Mouse (Mus musculus) cerebellum, adult 2 months (tissue): ENCODE measurements at regions not wholly inside any gene's neighbourhood (a gene's known extent, or its start where the extent isn't known, plus 50 kb on each side); places are given as distances from the start of the nearest gene placed in this dataset.
A peak's percentile ranks its signal among the peaks of the same experiment; 100 is the strongest.

Experiments
- DNase-seq, 2 experiments: peaks; one replicate each; pipeline ENCODE4 v3.0.0; 2021
- H3K27ac ChIP-seq: fragments of 200-500 bp; 2 replicates; pipeline ENCODE4 v1.5.1; 2012; ENCODE audit warnings: low read length, control low read depth, inconsistent platforms; ENCODE audit not compliant: insufficient read depth
- H3K27me3 ChIP-seq: fragments of 200-500 bp; 2 replicates; pipeline ENCODE4 v1.6.1; 2012; ENCODE audit warnings: inconsistent platforms, mild to moderate bottlenecking, low read length, moderate library complexity; ENCODE audit not compliant: control insufficient read depth, insufficient read depth
- H3K4me1 ChIP-seq: fragments of 200-500 bp; 2 replicates; pipeline ENCODE4 v1.6.1; 2011; ENCODE audit warnings: low read length; ENCODE audit not compliant: control insufficient read depth, insufficient read depth
- H3K4me3 ChIP-seq: fragments of 200-500 bp; replicated peaks from 2 replicates; pipeline ENCODE3; 2011; ENCODE audit warnings: mild to moderate bottlenecking, low read depth, low read length, control low read depth; ENCODE audit not compliant: insufficient read depth
- CTCF ChIP-seq: fragments of 200-500 bp; IDR thresholded peaks from 2 replicates; pipeline ENCODE4 v1.5.1; 2011; ENCODE audit warnings: low read depth, mild to moderate bottlenecking, control low read depth, low read length, moderate library complexity, borderline replicate concordance; ENCODE audit not compliant: insufficient read depth
- POLR2A ChIP-seq: fragments of 200-500 bp; IDR thresholded peaks from 2 replicates; pipeline ENCODE4 v1.6.1; 2011; ENCODE audit warnings: low read length, control low read depth, borderline replicate concordance; ENCODE audit not compliant: insufficient read depth
- WGBS: fragments of 180-500 bp; shearing (Covaris S2); methylation state at CpG from one replicate; pipeline ENCODE4 v1.1.7; 2018; 5-methylcytosine and 5-hydroxymethylcytosine counted together

DNA sequence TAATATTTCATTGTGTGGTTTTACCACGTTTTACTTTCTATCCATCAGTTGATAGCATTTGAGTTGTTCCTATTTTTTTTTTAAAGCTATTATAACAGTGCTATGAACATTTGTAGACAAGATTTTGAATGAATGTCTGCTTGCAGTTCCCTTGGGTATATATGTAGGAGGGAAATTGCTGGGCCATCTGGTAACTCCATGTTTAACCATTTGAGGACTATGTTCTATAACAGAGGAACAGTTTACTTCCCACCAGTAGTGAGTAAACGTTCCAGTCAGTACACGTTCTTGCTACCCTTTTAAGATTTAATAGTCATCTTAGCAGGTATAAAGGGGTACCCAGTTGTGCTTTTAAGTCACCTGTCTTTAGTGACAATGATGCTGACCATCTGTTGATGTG lies 213.2 kb downstream of the Icos start:
- 82% methylated on average over 3 of the region's 3 CpGs for WGBS
- no peaks in the 10 kb centered on the region for H3K27me3 ChIP-seq
- no peak for DNase-seq
- TF ChIP-seq POLR2A (no peak), CTCF (no peak)
- H3K27ac ChIP-seq: no peak overlapping the region
- H3K4me3 ChIP-seq: no peak overlapping the region
- no peaks in the 10 kb centered on the region for H3K4me1 ChIP-seq

DNA sequence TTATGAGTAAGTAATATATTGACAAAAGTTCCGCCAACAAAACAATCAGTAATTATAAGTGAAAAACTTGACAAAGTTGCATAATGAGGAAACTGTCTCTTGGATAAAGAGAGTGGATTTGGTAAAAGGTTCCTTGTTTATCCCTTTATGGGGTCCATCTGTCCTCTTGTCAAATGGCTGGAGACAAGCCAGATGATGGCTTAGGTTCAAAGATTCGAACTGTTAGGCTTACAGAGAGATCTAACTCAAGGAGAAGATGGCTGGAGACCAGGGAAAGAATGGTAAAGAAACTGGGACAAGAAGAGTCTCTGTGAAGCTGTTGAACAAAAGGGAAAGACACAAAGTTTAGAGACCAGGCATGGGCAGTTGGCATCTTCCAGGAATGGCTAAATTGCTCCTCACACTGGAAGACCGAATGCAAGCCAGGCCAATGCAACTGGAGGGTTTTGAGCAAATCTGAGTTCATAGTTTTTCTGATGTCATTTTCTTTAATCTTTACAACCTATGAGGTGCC lies 220.9 kb downstream of the Icos start:
- TF ChIP-seq POLR2A (no peak), CTCF (no peak)
- H3K27ac ChIP-seq: no peak overlapping the region
- WGBS: 62% methylated on average over 3 of the region's 3 CpGs
- peaks cover 7% of the 10 kb centered on the region for H3K4me1 ChIP-seq
- peak in 1 of 2 experiments; percentile 28 for DNase-seq
- no peaks in the 10 kb centered on the region for H3K27me3 ChIP-seq
- no peak overlapping the region for H3K4me3 ChIP-seq

DNA sequence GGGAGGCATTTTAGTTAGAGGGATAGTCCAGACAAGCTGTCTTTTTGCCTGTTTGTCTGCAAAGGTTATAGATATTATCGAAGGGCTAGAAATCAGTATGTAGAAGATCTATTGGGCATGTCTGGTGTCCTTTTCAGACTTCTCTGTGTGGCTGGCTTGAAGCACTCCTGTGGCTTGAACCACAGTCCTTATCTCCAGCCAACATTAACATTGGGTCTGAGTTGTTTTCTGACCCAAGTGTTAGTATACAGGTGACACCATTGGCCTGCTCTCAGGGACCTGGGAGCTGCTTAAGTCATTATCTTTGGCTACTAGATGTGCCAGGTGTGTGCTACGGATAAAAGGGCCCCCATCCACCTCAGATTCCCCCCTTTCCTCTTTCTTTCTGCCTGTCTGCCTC lies 223.3 kb downstream of the Icos start:
- H3K4me1 ChIP-seq: peaks cover 7% of the 10 kb centered on the region
- H3K27ac ChIP-seq: no peak overlapping the region
- DNase-seq: no peak
- TF ChIP-seq CTCF: no peak
- TF ChIP-seq POLR2A: no peak
- no peaks in the 10 kb centered on the region; the same call in 1 of the 2 replicates for H3K27me3 ChIP-seq
- H3K4me3 ChIP-seq: no peak overlapping the region
- WGBS: 91% methylated on average over 2 of the region's 2 CpGs

DNA sequence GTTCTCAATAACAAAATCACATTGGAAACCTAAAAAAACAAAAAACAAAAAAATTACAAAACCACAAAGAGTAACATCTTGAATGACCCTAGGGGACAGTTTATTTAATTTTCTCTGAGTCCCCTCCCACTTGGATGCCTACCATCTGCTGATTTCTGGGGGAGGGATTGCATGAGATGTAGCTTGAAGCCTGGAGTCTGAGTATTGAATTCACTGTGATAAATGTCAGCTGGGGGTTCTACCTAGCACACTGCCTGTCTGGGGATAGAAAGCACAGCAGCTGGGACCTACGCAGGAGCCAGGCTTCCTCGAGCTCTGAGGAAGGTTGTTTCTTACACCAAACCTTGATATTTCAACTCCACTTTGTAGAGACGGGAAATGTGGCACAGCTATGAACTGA lies 224.4 kb downstream of the Icos start:
- Histone ChIP-seq H3K27ac (no peak overlapping the region), H3K4me3 (no peak overlapping the region), H3K27me3 (no peaks in the 10 kb centered on the region; the same call in 1 of the 2 replicates), H3K4me1 (peaks cover 7% of the 10 kb centered on the region)
- WGBS: 73% methylated on average over 3 of the region's 3 CpGs
- DNase-seq: no peak
- TF ChIP-seq CTCF (no peak), POLR2A (no peak)

DNA sequence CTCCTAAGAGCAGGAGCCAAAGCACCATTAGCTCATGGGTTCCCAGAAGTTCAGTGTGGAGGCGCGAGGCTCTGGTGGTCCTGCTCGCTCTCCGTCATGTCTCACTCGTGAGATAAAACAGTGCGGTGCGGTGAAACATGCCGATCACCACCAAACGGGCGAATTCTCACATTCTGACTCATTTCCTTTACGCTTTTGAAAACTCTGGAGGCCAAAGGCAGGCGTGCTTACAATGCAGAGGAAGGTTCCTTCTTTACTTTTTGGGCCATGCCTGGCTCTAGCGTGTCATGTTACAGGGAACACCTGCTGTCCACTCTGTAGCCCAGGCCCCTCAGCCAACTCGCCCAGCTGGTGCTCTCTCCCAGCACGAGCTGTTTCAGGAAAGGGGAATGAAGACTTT lies 225.4 kb downstream of the Icos start:
- no peaks in the 10 kb centered on the region; the same call in 1 of the 2 replicates for H3K27me3 ChIP-seq
- H3K4me3 ChIP-seq: peak overlapping the region; percentile 0
- peak; percentile 52 to 63 for DNase-seq
- no peak for TF ChIP-seq POLR2A
- no peak for TF ChIP-seq CTCF
- H3K4me1 ChIP-seq: peaks cover 7% of the 10 kb centered on the region
- no peak overlapping the region for H3K27ac ChIP-seq
- 15% methylated on average over 15 of the region's 15 CpGs for WGBS

DNA sequence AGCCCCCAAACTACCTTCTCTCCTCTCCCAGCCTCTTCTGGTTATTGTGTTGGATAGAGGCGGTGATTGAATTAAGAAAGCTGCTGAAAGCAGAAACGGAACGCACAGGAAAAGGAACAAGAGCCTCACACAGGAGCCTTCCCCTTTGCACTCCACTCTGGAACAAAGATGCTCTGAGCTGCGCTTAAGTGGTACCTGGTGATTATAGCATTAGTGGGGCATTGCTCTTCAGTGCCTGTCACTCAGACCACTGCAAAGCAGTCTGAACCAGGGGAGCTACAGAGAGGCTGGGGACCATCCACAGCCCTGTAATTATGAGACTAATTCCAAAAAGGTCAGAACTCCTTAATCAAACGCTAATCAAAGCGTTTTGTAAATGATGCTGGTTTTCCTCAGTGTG lies 225.9 kb downstream of the Icos start:
- no peaks in the 10 kb centered on the region; the same call in 1 of the 2 replicates for H3K27me3 ChIP-seq
- no peak overlapping the region for H3K4me3 ChIP-seq
- H3K27ac ChIP-seq: no peak overlapping the region
- 38% methylated on average over 6 of the region's 6 CpGs for WGBS
- H3K4me1 ChIP-seq: peaks cover 7% of the 10 kb centered on the region
- no peak for TF ChIP-seq CTCF
- TF ChIP-seq POLR2A: no peak
- no peak for DNase-seq

DNA sequence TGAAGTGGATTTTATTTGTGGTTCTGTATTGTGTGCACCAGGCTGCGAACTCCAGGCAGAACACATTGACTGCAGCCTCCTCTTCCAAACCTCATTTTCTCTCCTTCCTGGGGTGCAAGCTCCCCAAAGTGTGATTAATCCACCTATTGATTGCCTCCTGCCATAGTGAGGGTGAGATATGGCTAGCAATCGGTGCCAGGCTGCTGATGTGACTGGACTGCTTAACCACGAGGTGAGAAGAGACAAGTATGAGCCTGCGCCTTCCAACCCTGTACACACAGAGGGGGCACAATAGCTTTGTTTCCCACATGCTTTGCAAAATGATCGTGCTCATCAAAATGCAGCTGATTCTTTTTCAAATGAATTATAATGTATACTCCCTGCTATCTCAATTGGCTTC lies 227.4 kb downstream of the Icos start:
- TF ChIP-seq POLR2A (no peak), CTCF (no peak)
- DNase-seq: no peak
- Histone ChIP-seq H3K4me1 (peaks cover 7% of the 10 kb centered on the region), H3K27ac (no peak overlapping the region), H3K27me3 (no peaks in the 10 kb centered on the region; the same call in 1 of the 2 replicates), H3K4me3 (no peak overlapping the region)
- WGBS: 82% methylated on average over 5 of the region's 5 CpGs

DNA sequence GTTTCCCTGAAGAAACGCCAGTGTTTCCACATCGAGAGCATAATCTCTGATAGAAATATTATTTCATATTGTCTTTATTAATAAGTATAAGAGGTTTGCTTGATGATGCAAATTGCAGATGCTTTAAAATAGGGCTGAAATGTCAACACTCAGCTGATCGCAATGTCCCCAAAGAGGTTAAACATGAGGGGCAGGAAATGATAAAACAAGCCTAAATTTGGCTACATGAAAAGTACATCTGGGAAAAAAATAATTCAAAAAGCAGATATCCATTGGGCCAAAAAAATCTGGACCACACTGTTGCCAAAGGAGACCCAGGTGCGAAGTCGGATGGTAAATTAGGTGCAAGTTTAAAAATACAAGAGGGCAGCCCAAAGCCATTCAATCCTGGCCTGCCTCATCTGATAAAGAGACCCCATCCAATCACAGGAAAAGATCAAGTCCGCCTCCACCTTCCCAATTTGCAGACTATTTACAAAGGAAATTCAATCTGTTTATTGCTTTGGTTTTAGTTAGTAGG lies 229.2 kb downstream of the Icos start:
- Histone ChIP-seq H3K27me3 (no peaks in the 10 kb centered on the region; the same call in 1 of the 2 replicates), H3K27ac (no peak overlapping the region), H3K4me3 (no peak overlapping the region), H3K4me1 (peaks cover 7% of the 10 kb centered on the region)
- 88% methylated on average over 6 of the region's 6 CpGs for WGBS
- no peak for DNase-seq
- TF ChIP-seq CTCF (no peak), POLR2A (no peak)

DNA sequence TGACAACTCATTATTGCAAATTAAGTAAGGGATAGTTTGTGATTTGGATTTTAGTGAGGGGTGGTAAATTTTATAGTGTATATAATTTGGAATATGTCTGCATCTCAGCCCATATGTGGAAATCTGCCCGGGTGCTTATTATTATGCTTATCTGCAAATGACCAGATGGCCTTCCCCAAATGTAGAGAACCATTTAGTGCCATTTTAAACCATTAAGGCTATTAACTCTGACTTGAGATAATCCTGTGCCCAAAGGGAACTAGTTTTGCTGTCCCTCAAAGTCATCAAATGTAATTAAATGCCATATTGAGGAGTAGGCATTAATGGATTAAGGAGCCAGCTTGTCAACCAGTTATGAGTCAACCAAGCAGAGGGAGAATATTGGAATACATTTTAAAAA lies 230.7 kb downstream of the Icos start:
- no peak overlapping the region for H3K27ac ChIP-seq
- no peak for TF ChIP-seq CTCF
- no peak for TF ChIP-seq POLR2A
- no peak for DNase-seq
- no peaks in the 10 kb centered on the region; the same call in 1 of the 2 replicates for H3K27me3 ChIP-seq
- no peaks in the 10 kb centered on the region for H3K4me1 ChIP-seq
- 75% methylated on average over 1 of the region's 1 CpGs for WGBS
- no peak overlapping the region for H3K4me3 ChIP-seq
